Mouse (Mus musculus) ES-CJ7 (cell line): Measurements from ENCODE around the gene Hnf1a.
A peak's percentile ranks its signal among the peaks of the same experiment; 100 is the strongest.

Source experiments
- DNase-seq: peaks from one replicate; pipeline ENCODE4 v3.0.0; 2011; ENCODE audit warnings: low read depth, low spot score

Gene Hnf1a

GRCm38 (mm10) chr5:114970824-114971227 is at the start of gene Hnf1a:
Gene Hnf1a, minus strand, starts transcription at chr5:114971094.
- DNase-seq, result no peak

GRCm38 (mm10) chr5:115018813-115019212 is 47.9 kb upstream of the Hnf1a start:
- DNase-seq, result no peak

- no peak for DNase-seq
Observed at GRCm38 (mm10) chr5:115018270-115018669, 47.4 kb upstream of the Hnf1a start.

DNA sequence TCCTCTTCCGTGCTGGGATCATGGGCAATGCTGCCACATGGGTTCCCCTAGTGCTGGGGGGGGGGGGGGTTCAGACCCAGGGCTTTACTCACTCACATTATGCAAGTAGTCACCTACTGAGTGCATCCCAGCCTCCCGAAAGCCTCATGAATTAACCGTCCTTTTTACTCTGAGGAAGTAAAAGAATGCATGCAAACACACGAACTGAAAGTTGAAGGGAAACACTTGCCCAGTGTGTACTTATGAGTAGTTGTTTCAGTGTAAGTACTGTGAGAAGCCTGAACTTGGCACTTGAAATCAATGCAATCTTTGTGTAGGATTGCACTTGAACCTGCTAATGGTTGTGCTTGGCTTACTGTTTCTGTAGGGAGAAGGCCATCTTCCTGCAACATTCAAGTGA is 44.2 kb upstream of the Hnf1a start:
- no peak for DNase-seq

DNA sequence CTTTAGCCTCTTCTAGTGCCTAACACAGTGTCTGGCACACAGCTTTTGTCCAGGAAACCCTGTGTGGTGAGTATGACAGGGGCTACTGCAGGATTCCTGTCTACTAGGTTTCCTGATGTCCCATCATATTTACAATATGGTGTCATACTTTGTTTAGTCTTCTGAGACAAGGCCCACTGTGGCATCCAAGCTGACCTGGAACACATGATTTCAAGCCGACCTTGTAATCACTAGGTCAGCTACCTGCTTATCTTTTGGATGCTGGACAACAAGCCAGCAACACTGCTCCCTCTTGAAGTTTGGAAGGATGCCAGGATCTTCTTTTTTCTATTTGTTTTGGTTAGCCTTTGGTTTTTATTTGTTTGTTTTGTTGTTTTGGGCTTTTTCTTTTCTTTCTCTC is 43.7 kb upstream of the Hnf1a start:
- no peak for DNase-seq

DNA sequence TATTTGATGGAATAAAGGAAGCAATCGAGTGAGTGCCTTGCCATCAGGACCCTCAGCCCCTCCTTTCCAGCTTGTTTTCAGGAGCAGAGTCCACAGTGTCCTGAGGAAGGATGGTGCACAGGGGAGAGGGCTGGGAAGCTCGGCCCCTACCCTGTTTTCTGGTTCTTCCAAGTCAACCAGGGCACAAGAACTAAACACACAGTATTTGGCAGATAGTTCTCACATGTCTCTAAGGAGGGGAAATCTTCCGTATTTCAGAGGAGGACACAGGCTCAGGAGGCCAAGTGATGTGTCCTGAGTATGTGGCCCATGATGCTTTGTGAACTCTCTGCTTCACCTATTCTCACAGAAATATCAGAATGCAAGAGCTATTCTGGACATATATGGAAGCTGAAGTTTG is 42.5 kb upstream of the Hnf1a start:
- no peak for DNase-seq

DNA sequence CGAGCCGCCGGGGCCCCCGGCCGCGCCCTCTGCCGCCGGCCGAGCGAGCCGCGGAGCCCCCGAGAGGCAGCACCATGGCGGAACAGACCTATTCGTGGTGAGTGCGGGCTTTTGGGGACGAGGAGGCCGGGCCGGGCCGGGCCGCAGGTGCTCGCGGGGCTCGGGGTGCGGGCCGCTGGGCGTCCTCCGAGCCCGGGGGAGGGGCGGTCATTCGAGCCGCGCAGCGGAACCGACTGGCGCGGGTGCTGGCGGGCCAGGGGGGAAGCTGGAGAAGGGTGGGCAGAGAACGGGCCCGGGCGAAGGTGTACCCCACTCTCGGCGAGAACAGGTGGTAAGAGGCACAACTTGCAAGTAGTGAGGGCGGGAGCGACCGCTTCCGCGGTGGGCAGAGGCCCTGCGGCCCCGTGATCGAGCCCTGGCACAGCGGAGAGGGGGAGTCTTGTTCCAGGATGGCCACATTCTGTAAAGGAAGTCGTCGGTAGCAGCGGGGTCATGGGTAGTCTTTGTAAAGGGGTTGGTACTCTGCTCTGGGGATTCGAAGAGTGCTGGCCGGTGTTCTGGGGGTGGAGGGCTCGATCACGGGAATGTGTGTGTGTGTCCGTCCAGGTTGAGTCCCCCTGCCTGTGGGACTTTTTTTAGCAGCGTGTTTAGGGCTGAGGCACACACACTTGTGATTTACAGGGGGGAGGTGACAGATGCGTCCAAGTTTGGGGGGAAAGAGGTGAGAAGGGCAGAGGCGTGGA is 40.8 kb upstream of the Hnf1a start:
- peak; percentile 22 for DNase-seq

GRCm38 (mm10) chr5:115011217-115011518 is 40.3 kb upstream of the Hnf1a start:
- no peak for DNase-seq

- peak; percentile 90 for DNase-seq
Observed at GRCm38 (mm10) chr5:115010577-115011216, 39.8 kb upstream of the Hnf1a start, which contains the start of gene Sppl3. Gene Sppl3, plus strand, starts transcription at chr5:115011137.

GRCm38 (mm10) chr5:115009961-115010360 is 39.1 kb upstream of the Hnf1a start:
- DNase-seq, result peak; percentile 53

DNA sequence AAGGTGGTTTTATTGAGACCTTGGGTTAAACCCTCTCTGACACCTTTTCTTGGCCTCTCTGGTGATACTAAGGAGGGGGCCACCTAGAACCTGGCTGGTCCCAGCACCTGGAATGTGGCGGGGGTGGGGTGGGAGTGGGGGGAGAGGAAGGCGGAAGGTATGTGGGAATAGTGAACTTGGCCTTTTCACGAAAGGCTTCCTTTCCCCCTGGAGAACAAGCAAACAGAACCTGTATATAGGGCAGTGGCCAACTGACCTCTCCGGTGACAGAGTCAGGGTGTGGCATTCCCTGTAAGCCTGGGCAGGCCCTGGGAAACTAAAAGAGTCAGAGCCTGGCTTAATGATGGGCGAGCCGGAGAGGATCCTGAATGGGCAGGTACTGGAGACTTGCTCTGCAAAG is 38.2 kb upstream of the Hnf1a start:
- DNase-seq, result peak; percentile 41

- peak; percentile 56 for DNase-seq
Observed at GRCm38 (mm10) chr5:115008307-115008706, 37.4 kb upstream of the Hnf1a start.

- DNase-seq, result no peak
Observed at GRCm38 (mm10) chr5:115007768-115008167, 36.9 kb upstream of the Hnf1a start.

- no peak for DNase-seq
Observed at GRCm38 (mm10) chr5:115003224-115003873, 32.5 kb upstream of the Hnf1a start.

GRCm38 (mm10) chr5:115002781-115003180 is 31.9 kb upstream of the Hnf1a start:
- DNase-seq, result no peak

- no peak for DNase-seq
Observed at GRCm38 (mm10) chr5:115001464-115001863, 30.6 kb upstream of the Hnf1a start.

- no peak for DNase-seq
Observed at GRCm38 (mm10) chr5:115000503-115000902, 29.6 kb upstream of the Hnf1a start.

DNA sequence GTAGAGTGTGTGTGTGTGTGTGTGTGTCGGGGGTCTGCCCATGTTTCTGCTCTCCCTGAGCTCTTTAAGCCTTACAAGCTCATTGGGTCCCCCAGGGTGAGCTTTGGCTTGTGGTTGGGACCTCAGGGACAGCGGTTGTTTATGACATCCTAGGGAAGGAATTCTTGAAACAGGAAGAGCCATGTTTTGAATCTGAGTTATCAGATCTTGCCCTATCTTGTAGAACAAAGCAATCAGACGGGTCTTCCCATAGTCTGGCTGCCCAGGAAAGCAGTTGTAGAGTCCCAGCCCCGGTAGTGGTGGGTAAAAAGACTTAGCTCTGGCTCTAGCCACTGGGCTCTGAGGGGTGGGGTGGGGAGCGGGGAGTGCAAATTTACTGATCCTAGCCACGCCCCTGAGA is 26.4 kb upstream of the Hnf1a start:
- no peak for DNase-seq

- DNase-seq, result peak; percentile 38
Observed at GRCm38 (mm10) chr5:114996447-114996846, 25.6 kb upstream of the Hnf1a start.

DNA sequence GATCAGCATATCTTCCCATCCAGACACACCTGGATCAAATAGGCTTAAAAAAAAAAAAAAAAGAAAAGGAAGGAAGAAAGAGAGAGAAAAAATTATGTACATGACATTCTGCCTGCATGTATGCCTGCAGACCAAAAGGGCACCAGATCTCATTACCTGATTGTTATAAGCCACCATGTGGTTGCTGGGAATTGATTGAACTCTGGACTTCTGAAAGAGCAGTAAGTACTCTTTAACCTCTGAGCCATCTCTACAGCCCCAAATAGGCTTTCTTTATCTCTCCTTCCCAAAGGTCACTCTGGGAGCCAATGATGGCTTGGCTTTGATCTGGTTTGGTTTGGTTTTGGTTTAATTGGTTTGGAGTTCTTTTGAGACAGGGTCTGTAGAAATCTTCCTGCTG is 14.2 kb upstream of the Hnf1a start:
- no peak for DNase-seq

- peak; percentile 64 for DNase-seq
Observed at GRCm38 (mm10) chr5:114982001-114982400, 11.1 kb upstream of the Hnf1a start.

DNA sequence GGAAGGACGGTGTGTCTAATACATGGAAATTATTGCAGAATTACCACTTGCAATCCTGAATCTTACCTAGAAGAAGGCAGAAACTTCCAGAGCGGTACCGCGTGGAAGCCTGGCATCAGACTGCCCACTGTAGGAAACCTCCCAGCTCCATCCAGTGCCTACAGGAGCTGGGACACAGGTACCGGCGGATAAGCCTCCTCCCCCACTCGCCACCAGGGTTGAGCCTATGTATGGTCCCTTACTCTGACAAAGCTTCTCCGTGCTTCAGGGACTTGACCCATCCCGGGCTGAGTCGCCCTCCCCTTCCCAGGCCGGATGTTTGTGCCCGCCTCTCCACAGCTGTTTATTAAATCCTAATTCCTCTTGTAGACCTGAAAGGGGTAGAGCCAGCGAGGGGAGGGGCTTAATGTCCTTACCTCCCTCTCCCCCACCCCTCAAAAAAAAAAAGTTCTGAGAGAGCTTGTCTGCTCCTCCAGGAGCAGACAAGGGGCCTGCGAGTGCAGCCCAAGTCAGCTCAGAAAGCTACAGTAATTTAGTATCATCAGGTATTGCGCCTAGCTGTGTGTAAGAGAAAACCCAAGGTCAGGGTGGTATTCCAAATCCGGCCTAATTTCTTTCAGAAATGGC is 9.3 kb upstream of the Hnf1a start:
- DNase-seq, result peak; percentile 37
